Mouse (Mus musculus): ENCODE measurements around the gene Bcat1. TPM values are rescaled to one million over a fixed set of nuclear protein-coding genes. Genes with fewer than 3 reads are reported as not detected.

Gene Bcat1
- polyA plus RNA-seq, 1 experiment: 84.2 TPM

- Histone ChIP-seq H3K36me3 (ENCODE audit: control insufficient read depth, insufficient read depth) (no peaks in the 10 kb centered on the region), H3K4me3 (no peak overlapping the region), H3ac (ENCODE audit: control insufficient read depth, insufficient read length) (no peak overlapping the region), H3K27me3 (ENCODE audit: control insufficient read depth, insufficient read depth, insufficient read length) (no peaks in the 10 kb centered on the region), H3K4me2 (ENCODE audit: low read depth) (no peak overlapping the region), H3K79me2 (ENCODE audit: control insufficient read depth, insufficient read depth) (no peaks in the 10 kb centered on the region)
- TF ChIP-seq MYOD1 (IDR thresholded peaks at IDR 0.05; ENCODE audit: control insufficient read depth in 1 of 3, insufficient read length in 2 of 3, low read depth in 2 of 3) (no peak), CEBPB (IDR thresholded peaks at IDR 0.05; ENCODE audit: insufficient read depth, poor library complexity, severe bottlenecking) (no peak), MYOG (IDR thresholded peaks at IDR 0.05; ENCODE audit: control insufficient read depth in 1 of 3, insufficient read depth in 1 of 3, insufficient read length in 2 of 3, low read depth in 2 of 3) (no peak), USF1 (IDR thresholded peaks at IDR 0.05; ENCODE audit: low read depth) (no peak), TCF12 (IDR thresholded peaks at IDR 0.05; ENCODE audit: insufficient read depth, poor library complexity, severe bottlenecking) (no peak), MAX (IDR thresholded peaks at IDR 0.05; ENCODE audit: low read depth) (no peak), TCF3 (IDR thresholded peaks at IDR 0.05; ENCODE audit: insufficient read length, low read depth) (no peak), POLR2AphosphoS2 (IDR thresholded peaks at IDR 0.05; ENCODE audit: insufficient read length, low read depth) (no peak), REST (IDR thresholded peaks at IDR 0.05; ENCODE audit: insufficient read depth, insufficient read length) (no peak), SRF (IDR thresholded peaks at IDR 0.05; ENCODE audit: control insufficient read depth, insufficient read length, low read depth) (no peak), E2F4 (IDR thresholded peaks at IDR 0.05; ENCODE audit: insufficient read depth) (no peak), POLR2A (IDR thresholded peaks at IDR 0.05; ENCODE audit: insufficient read length, low read depth) (no peak)
These were observed 103.6 kb downstream of the Bcat1 start for GRCm38 (mm10) chr6:144972351-144972750.

GRCm38 (mm10) chr6:144970900-144971299, 105.1 kb downstream of the Bcat1 start:
- Histone ChIP-seq H3K36me3 (ENCODE audit: control insufficient read depth, insufficient read depth) (no peaks in the 10 kb centered on the region), H3K4me2 (ENCODE audit: low read depth) (no peak overlapping the region)
- TF ChIP-seq POLR2AphosphoS2 (IDR thresholded peaks at IDR 0.05; ENCODE audit: insufficient read length, low read depth) (no peak), POLR2A (IDR thresholded peaks at IDR 0.05; ENCODE audit: insufficient read length, low read depth) (no peak), TCF12 (IDR thresholded peaks at IDR 0.05; ENCODE audit: insufficient read depth, poor library complexity, severe bottlenecking) (no peak), MYOD1 (IDR thresholded peaks at IDR 0.05; ENCODE audit: control insufficient read depth in 1 of 3, insufficient read length in 2 of 3, low read depth in 2 of 3) (no peak), REST (IDR thresholded peaks at IDR 0.05; ENCODE audit: insufficient read depth, insufficient read length) (no peak), SRF (IDR thresholded peaks at IDR 0.05; ENCODE audit: control insufficient read depth, insufficient read length, low read depth) (no peak)

GRCm38 (mm10) chr6:144967536-144967935, 108.4 kb downstream of the Bcat1 start:
- TF ChIP-seq MYOG (IDR thresholded peaks at IDR 0.05; ENCODE audit: control insufficient read depth in 1 of 3, insufficient read depth in 1 of 3, insufficient read length in 2 of 3, low read depth in 2 of 3) (no peak), USF1 (IDR thresholded peaks at IDR 0.05; ENCODE audit: low read depth) (no peak), TCF3 (IDR thresholded peaks at IDR 0.05; ENCODE audit: insufficient read length, low read depth) (no peak), POLR2AphosphoS2 (IDR thresholded peaks at IDR 0.05; ENCODE audit: insufficient read length, low read depth) (no peak), SRF (IDR thresholded peaks at IDR 0.05; ENCODE audit: control insufficient read depth, insufficient read length, low read depth) (no peak), CEBPB (IDR thresholded peaks at IDR 0.05; ENCODE audit: insufficient read depth, poor library complexity, severe bottlenecking) (no peak), MAX (IDR thresholded peaks at IDR 0.05; ENCODE audit: low read depth) (no peak)
- H3K36me3 ChIP-seq (ENCODE audit: control insufficient read depth, insufficient read depth): no peaks in the 10 kb centered on the region
- H3ac ChIP-seq (ENCODE audit: control insufficient read depth, insufficient read length): no peak overlapping the region
- no peak overlapping the region for H3K4me3 ChIP-seq
- H3K4me2 ChIP-seq (ENCODE audit: low read depth): no peak overlapping the region
- no peaks in the 10 kb centered on the region for H3K79me2 ChIP-seq (ENCODE audit: control insufficient read depth, insufficient read depth)
- H3K27me3 ChIP-seq (ENCODE audit: control insufficient read depth, insufficient read depth, insufficient read length): no peaks in the 10 kb centered on the region

More at GRCm38 (mm10) chr6:144970900-144971299, 105.1 kb downstream of the Bcat1 start:
- Histone ChIP-seq H3K4me3 (no peak overlapping the region), H3ac (ENCODE audit: control insufficient read depth, insufficient read length) (no peak overlapping the region), H3K27me3 (ENCODE audit: control insufficient read depth, insufficient read depth, insufficient read length) (no peaks in the 10 kb centered on the region), H3K79me2 (ENCODE audit: control insufficient read depth, insufficient read depth) (no peaks in the 10 kb centered on the region)

GRCm38 (mm10) chr6:144964205-144964604, 111.8 kb downstream of the Bcat1 start:
- Histone ChIP-seq H3K79me2 (ENCODE audit: control insufficient read depth, insufficient read depth) (no peaks in the 10 kb centered on the region), H3K4me2 (ENCODE audit: low read depth) (no peak overlapping the region), H3K36me3 (ENCODE audit: control insufficient read depth, insufficient read depth) (no peaks in the 10 kb centered on the region), H3K4me3 (no peak overlapping the region), H3K27me3 (ENCODE audit: control insufficient read depth, insufficient read depth, insufficient read length) (no peaks in the 10 kb centered on the region), H3ac (ENCODE audit: control insufficient read depth, insufficient read length) (no peak overlapping the region)
- TF ChIP-seq MAX (IDR thresholded peaks at IDR 0.05; ENCODE audit: low read depth) (no peak), TCF12 (IDR thresholded peaks at IDR 0.05; ENCODE audit: insufficient read depth, poor library complexity, severe bottlenecking) (no peak), MYOG (IDR thresholded peaks at IDR 0.05; ENCODE audit: control insufficient read depth in 1 of 3, insufficient read depth in 1 of 3, insufficient read length in 2 of 3, low read depth in 2 of 3) (no peak), SRF (IDR thresholded peaks at IDR 0.05; ENCODE audit: control insufficient read depth, insufficient read length, low read depth) (no peak), USF1 (IDR thresholded peaks at IDR 0.05; ENCODE audit: low read depth) (no peak)

- no peak for TF ChIP-seq REST (IDR thresholded peaks at IDR 0.05; ENCODE audit: insufficient read depth, insufficient read length)
- no peaks in the 10 kb centered on the region for H3K79me2 ChIP-seq (ENCODE audit: control insufficient read depth, insufficient read depth)
- H3K4me3 ChIP-seq: no peak overlapping the region
- H3K36me3 ChIP-seq (ENCODE audit: control insufficient read depth, insufficient read depth): no peaks in the 10 kb centered on the region
- H3ac ChIP-seq (ENCODE audit: control insufficient read depth, insufficient read length): no peak overlapping the region
- no peaks in the 10 kb centered on the region for H3K27me3 ChIP-seq (ENCODE audit: control insufficient read depth, insufficient read depth, insufficient read length)
- no peak overlapping the region for H3K4me2 ChIP-seq (ENCODE audit: low read depth)
These were observed 112.8 kb downstream of the Bcat1 start for GRCm38 (mm10) chr6:144963156-144963555.

All from myocyte (in vitro differentiated cells).